Mouse (Mus musculus) forebrain, postnatal 0 days (tissue): ENCODE results near the gene Psenen. TPM values are rescaled to one million over a fixed set of nuclear protein-coding genes. Genes with fewer than 3 reads are reported as not detected.

Experiments used
- ATAC-seq: fragments of 200-750 bp; cut with Nextera tagmentation; 2 replicates; pipeline ENCODE4 v1.8.0; 2017; ENCODE audit warnings: mild to moderate bottlenecking, moderate library complexity
- DNase-seq: peaks from one replicate; pipeline ENCODE4 v3.0.0-alpha.2; 2015
- H3K27ac ChIP-seq: fragments of 300-500 bp; sonication (generic); 2 replicates; pipeline ENCODE4 v1.5.1; 2014; ENCODE audit warnings: low read depth, mild to moderate bottlenecking, antibody characterized with exemption, low read length, moderate library complexity, mixed read lengths
- H3K27me3 ChIP-seq: fragments of 300-500 bp; sonication (generic); 2 replicates; pipeline ENCODE4 v1.6.1; 2014; ENCODE audit warnings: mild to moderate bottlenecking, low read length, mixed read lengths; ENCODE audit not compliant: insufficient read depth
- H3K36me3 ChIP-seq: fragments of 300-500 bp; sonication (generic); 2 replicates; pipeline ENCODE4 v1.6.1; 2014; ENCODE audit warnings: mild to moderate bottlenecking, moderate library complexity; ENCODE audit not compliant: insufficient read depth
- H3K4me1 ChIP-seq: fragments of 300-500 bp; sonication (generic); 2 replicates; pipeline ENCODE4 v1.6.1; 2014; ENCODE audit warnings: antibody characterized with exemption; ENCODE audit not compliant: insufficient read depth
- H3K4me2 ChIP-seq: fragments of 300-500 bp; sonication (generic); 2 replicates; pipeline ENCODE4 v1.6.1; 2014; ENCODE audit warnings: low read depth, mild to moderate bottlenecking, moderate library complexity
- H3K4me3 ChIP-seq: fragments of 300-500 bp; sonication (generic); 2 replicates; pipeline ENCODE4 v1.5.1; 2014; ENCODE audit warnings: low read depth, low read length, mixed read lengths
- H3K9ac ChIP-seq: fragments of 300-500 bp; sonication (generic); 2 replicates; pipeline ENCODE4 v1.6.1; 2014; ENCODE audit warnings: mild to moderate bottlenecking
- H3K9me3 ChIP-seq: fragments of 300-500 bp; sonication (generic); 2 replicates; pipeline ENCODE4 v1.6.1; 2016; ENCODE audit warnings: low read length
- CTCF ChIP-seq: sonication (generic); IDR thresholded peaks from 2 replicates; pipeline ENCODE4 v1.5.1; 2016; ENCODE audit warnings: antibody characterized with exemption, control low read depth, low read depth
- WGBS: fragments of 180-500 bp; shearing (Covaris S2); extraction: QIAGEN DNeasy Blood & Tissue Kit; methylation state at CpG from one replicate; pipeline ENCODE4 v1.1.7; 2014; 5-methylcytosine and 5-hydroxymethylcytosine counted together
- polyA plus RNA-seq: library from polyadenylated mRNA; unstranded; fragments of >200 nt; fragmentation: Nextera tagmentation; extraction: Ambion mirVana; gene quantifications from 2 replicates; pipeline ENCODE4 v1.2.1, GENCODE M21; 2015
- total RNA-seq: library from RNA; depleted of rRNA; stranded (reverse); fragments of >200 nt; gene quantifications from 2 replicates; pipeline ENCODE4 v1.2.3, GENCODE M21; 2014

The Psenen gene
- total and polyA plus RNA-seq, 2 experiments from 2014 or later: 70.9 to 141 TPM

- Histone ChIP-seq H3K4me2 (no peak overlapping the region), H3K4me1 (peaks cover 1% of the 10 kb centered on the region; the same call in 1 of the 2 replicates), H3K9me3 (no peaks in the 10 kb centered on the region), H3K36me3 (no peaks in the 10 kb centered on the region), H3K27ac (no peak overlapping the region), H3K27me3 (no peaks in the 10 kb centered on the region), H3K9ac (no peak overlapping the region), H3K4me3 (no peak overlapping the region)
- ATAC-seq (no peak), DNase-seq (no peak)
- no peak for TF ChIP-seq CTCF
- WGBS: 71% methylated on average over 4 of the region's 4 CpGs
Observed at GRCm38 (mm10) chr7:30594510-30595024, 31.1 kb upstream of the Psenen start.

GRCm38 (mm10) chr7:30593579-30594509 is 30.4 kb upstream of the Psenen start:
- no peak for ATAC-seq
- no peaks in the 10 kb centered on the region for H3K4me1 ChIP-seq
- no peaks in the 10 kb centered on the region for H3K27me3 ChIP-seq
- no peak for DNase-seq
- no peaks in the 10 kb centered on the region for H3K36me3 ChIP-seq
- no peak for TF ChIP-seq CTCF
- WGBS: 70% methylated on average over 10 of the region's 10 CpGs
- H3K4me2 ChIP-seq: no peak overlapping the region
- H3K9ac ChIP-seq: no peak overlapping the region
- no peaks in the 10 kb centered on the region for H3K9me3 ChIP-seq
- H3K27ac ChIP-seq: no peak overlapping the region
- H3K4me3 ChIP-seq: no peak overlapping the region

GRCm38 (mm10) chr7:30592772-30593423 is 29.5 kb upstream of the Psenen start:
- Histone ChIP-seq H3K9ac (no peak overlapping the region), H3K9me3 (no peaks in the 10 kb centered on the region), H3K27ac (no peak overlapping the region), H3K36me3 (no peaks in the 10 kb centered on the region), H3K4me1 (no peaks in the 10 kb centered on the region), H3K4me2 (no peak overlapping the region), H3K27me3 (no peaks in the 10 kb centered on the region), H3K4me3 (no peak overlapping the region)
- no peak for TF ChIP-seq CTCF
- no peak for ATAC-seq
- WGBS: 67% methylated on average over 5 of the region's 5 CpGs
- no peak for DNase-seq

- DNase-seq (no peak), ATAC-seq (no peak)
- Histone ChIP-seq H3K9ac (no peak overlapping the region), H3K4me3 (no peak overlapping the region), H3K9me3 (no peaks in the 10 kb centered on the region), H3K27me3 (no peaks in the 10 kb centered on the region), H3K27ac (no peak overlapping the region), H3K4me2 (no peak overlapping the region), H3K36me3 (peaks cover 2% of the 10 kb centered on the region; the same call in 1 of the 2 replicates), H3K4me1 (peaks cover 8% of the 10 kb centered on the region)
- TF ChIP-seq CTCF: no peak
- 16% methylated on average over 4 of the region's 4 CpGs for WGBS
Observed at GRCm38 (mm10) chr7:30591605-30591951, 28.2 kb upstream of the Psenen start.

GRCm38 (mm10) chr7:30590927-30591604 is 27.6 kb upstream of the Psenen start:
- Histone ChIP-seq H3K9me3 (no peaks in the 10 kb centered on the region), H3K4me1 (peaks cover 8% of the 10 kb centered on the region), H3K36me3 (peaks cover 4% of the 10 kb centered on the region; the same call in 1 of the 2 replicates), H3K27me3 (no peaks in the 10 kb centered on the region), H3K9ac (no peak overlapping the region), H3K4me2 (no peak overlapping the region), H3K4me3 (no peak overlapping the region), H3K27ac (no peak overlapping the region)
- no peak for TF ChIP-seq CTCF
- ATAC-seq (no peak), DNase-seq (no peak)
- WGBS: 85% methylated on average over 9 of the region's 9 CpGs

GRCm38 (mm10) chr7:30589435-30590301 is 26.2 kb upstream of the Psenen start:
- TF ChIP-seq CTCF: peak; percentile 89
- peak overlapping the region; percentile 81 for H3K4me2 ChIP-seq
- H3K36me3 ChIP-seq: peaks cover 18% of the 10 kb centered on the region
- H3K9ac ChIP-seq: peak overlapping the region; percentile 93
- peak overlapping the region; percentile 97 for H3K4me3 ChIP-seq
- no peaks in the 10 kb centered on the region for H3K27me3 ChIP-seq
- peak; percentile 90 for DNase-seq
- 31% methylated on average over 38 of the region's 40 CpGs for WGBS
- H3K4me1 ChIP-seq: peaks cover 8% of the 10 kb centered on the region
- no peaks in the 10 kb centered on the region for H3K9me3 ChIP-seq
- peak overlapping the region; percentile 97 for H3K27ac ChIP-seq
- ATAC-seq: peak; percentile 71
